Mouse (Mus musculus) myocyte (in vitro differentiated cells): Measurements from ENCODE around the gene Dnaja1. TPM values are rescaled to one million over a fixed set of nuclear protein-coding genes. Genes with fewer than 3 reads are reported as not detected.

Experiments
- H3K27me3 ChIP-seq: one replicate; pipeline ENCODE4 v1.6.1; 2011; ENCODE audit not compliant: control insufficient read depth, insufficient read depth, insufficient read length
- H3K36me3 ChIP-seq: one replicate; pipeline ENCODE4 v1.6.1; 2011; ENCODE audit not compliant: control insufficient read depth, insufficient read depth
- H3K4me2 ChIP-seq: one replicate; pipeline ENCODE4 v1.6.1; 2011; ENCODE audit warnings: low read depth, control low read depth
- H3K4me3 ChIP-seq: one replicate; pipeline ENCODE4 v1.5.1; 2011; ENCODE audit warnings: mild to moderate bottlenecking, control low read depth, moderate library complexity
- H3K79me2 ChIP-seq: one replicate; pipeline ENCODE4 v1.6.1; 2011; ENCODE audit not compliant: control insufficient read depth, insufficient read depth
- H3ac ChIP-seq: one replicate; pipeline ENCODE4 v1.6.1; 2011; ENCODE audit not compliant: control insufficient read depth, insufficient read length
- CEBPB ChIP-seq: IDR thresholded peaks from 2 replicates; pipeline ENCODE4 v1.6.1; 2011; ENCODE audit warnings: mild to moderate bottlenecking, moderate library complexity; ENCODE audit not compliant: poor library complexity, insufficient read depth, severe bottlenecking
- E2F4 ChIP-seq: IDR thresholded peaks from one replicate; pipeline ENCODE4 v1.6.1; 2011; ENCODE audit warnings: mild to moderate bottlenecking, control low read depth, moderate library complexity; ENCODE audit not compliant: insufficient read depth
- MAX ChIP-seq: IDR thresholded peaks from one replicate; pipeline ENCODE4 v1.6.1; 2011; ENCODE audit warnings: low read depth, mild to moderate bottlenecking, control low read depth
- MYOD1 ChIP-seq, 3 experiments: IDR thresholded peaks; one replicate each; pipeline ENCODE4 v1.6.1; 2011; ENCODE audit warnings: control low read depth in 2 of 3, low read depth in 2 of 3, mild to moderate bottlenecking in 2 of 3, moderate library complexity in 1 of 3; ENCODE audit not compliant: insufficient read length in 2 of 3, control insufficient read depth in 1 of 3
- MYOG ChIP-seq, 3 experiments: IDR thresholded peaks; one replicate each; pipeline ENCODE4 v1.6.1; 2011; ENCODE audit warnings: control low read depth in 2 of 3, low read depth in 2 of 3, mild to moderate bottlenecking in 2 of 3; ENCODE audit not compliant: insufficient read length in 2 of 3, control insufficient read depth in 1 of 3, insufficient read depth in 1 of 3
- POLR2A ChIP-seq: IDR thresholded peaks from one replicate; pipeline ENCODE4 v1.6.1; 2011; ENCODE audit warnings: low read depth, mild to moderate bottlenecking, control low read depth, moderate library complexity; ENCODE audit not compliant: insufficient read length
- POLR2AphosphoS2 ChIP-seq: IDR thresholded peaks from one replicate; pipeline ENCODE4 v1.6.1; 2011; ENCODE audit warnings: low read depth, control low read depth; ENCODE audit not compliant: insufficient read length
- REST ChIP-seq: IDR thresholded peaks from one replicate; pipeline ENCODE4 v1.6.1; 2011; ENCODE audit warnings: mild to moderate bottlenecking, control low read depth, moderate library complexity; ENCODE audit not compliant: insufficient read depth, insufficient read length
- SRF ChIP-seq: IDR thresholded peaks from one replicate; pipeline ENCODE4 v1.6.1; 2011; ENCODE audit warnings: low read depth; ENCODE audit not compliant: control insufficient read depth, insufficient read length
- TCF12 ChIP-seq: IDR thresholded peaks from one replicate; pipeline ENCODE4 v1.6.1; 2011; ENCODE audit warnings: mild to moderate bottlenecking, control low read depth; ENCODE audit not compliant: poor library complexity, insufficient read depth, severe bottlenecking
- TCF3 ChIP-seq: IDR thresholded peaks from one replicate; pipeline ENCODE4 v1.6.1; 2011; ENCODE audit warnings: low read depth, control low read depth; ENCODE audit not compliant: insufficient read length
- USF1 ChIP-seq: IDR thresholded peaks from one replicate; pipeline ENCODE4 v1.6.1; 2011; ENCODE audit warnings: low read depth, mild to moderate bottlenecking, control low read depth, moderate library complexity
- polyA plus RNA-seq: library from polyadenylated mRNA; unstranded; fragments of >200 nt; fragmentation: generic; extraction: Trizol; gene quantifications from one replicate; pipeline ENCODE4 v1.2.1, GENCODE M21; 2012; ENCODE audit warnings: missing spikeins

Dnaja1 gene
- polyA plus RNA-seq, 1 experiment = 68.3 TPM

DNA sequence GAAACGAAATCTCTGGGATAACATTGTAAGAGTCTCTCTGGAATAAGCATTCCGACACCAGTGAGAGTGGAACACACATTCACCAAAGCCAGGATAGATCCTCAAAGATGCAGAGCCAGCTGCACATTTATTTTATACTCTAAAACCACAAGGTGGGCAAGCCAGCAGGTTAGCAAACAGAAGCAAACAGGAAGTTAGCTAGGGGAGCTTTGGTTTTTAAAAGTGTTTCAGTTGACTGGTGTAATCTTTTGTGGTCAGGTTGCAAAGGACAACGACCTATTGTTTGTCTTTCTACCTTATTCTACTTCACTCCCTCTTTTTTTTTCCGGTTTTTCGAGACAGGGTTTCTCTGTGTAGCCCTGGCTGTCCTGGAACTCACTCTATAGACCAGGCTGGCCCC lies 37.9 kb downstream of the Dnaja1 start:
- H3K4me2 ChIP-seq = no peak overlapping the region
- no peak overlapping the region for H3ac ChIP-seq
- H3K4me3 ChIP-seq = no peak overlapping the region
- peaks cover 8% of the 10 kb centered on the region for H3K36me3 ChIP-seq
- no peak for TF ChIP-seq SRF
- no peak for TF ChIP-seq MAX
- H3K27me3 ChIP-seq = peaks cover 24% of the 10 kb centered on the region
- peaks cover 24% of the 10 kb centered on the region for H3K79me2 ChIP-seq

DNA sequence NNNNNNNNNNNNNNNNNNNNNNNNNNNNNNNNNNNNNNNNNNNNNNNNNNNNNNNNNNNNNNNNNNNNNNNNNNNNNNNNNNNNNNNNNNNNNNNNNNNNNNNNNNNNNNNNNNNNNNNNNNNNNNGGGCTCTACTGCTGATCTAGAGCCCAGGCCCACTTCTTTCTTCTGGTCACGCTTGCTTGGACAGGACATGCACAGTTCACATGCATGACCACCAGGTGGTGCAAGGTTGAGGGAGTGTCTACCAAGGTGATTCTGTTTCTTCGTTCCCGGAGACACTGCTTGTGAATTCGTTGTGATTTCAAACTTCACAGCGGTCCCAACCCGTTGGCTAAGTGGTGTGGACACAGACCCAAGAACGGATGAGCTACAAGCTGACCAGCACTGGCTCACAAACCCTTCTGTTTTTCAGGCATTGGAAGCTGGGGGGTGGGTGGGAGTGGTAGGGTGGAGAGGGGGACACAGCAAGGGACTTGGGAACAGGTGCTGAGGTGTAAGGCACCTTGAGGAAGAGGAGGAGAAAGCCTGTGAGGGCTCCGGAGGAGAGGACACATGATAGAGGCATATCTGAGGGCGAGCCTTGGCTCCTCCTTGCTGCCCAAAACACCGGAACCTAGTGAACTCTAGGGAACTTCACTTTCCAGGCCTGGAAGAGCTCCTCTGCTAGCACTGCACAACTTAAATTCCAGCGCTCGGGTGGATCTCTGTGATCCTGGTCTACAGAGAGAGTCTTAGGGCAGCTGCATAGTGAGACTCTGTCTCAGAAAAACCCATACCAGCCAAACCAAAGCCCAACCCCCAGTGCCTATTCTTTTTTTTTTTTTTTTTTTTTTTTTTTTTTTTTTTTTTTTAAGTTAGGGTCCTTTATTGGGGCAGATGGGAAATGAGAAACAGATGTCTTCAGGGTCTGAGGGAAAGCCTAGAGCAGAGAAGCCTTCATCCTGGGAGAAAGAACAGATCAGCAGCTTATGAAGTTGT lies 52.6 kb downstream of the Dnaja1 start:
- Histone ChIP-seq H3ac (no peak overlapping the region), H3K36me3 (no peaks in the 10 kb centered on the region), H3K4me3 (no peak overlapping the region), H3K4me2 (peak overlapping the region; percentile 65), H3K27me3 (no peaks in the 10 kb centered on the region), H3K79me2 (no peaks in the 10 kb centered on the region)
- TF ChIP-seq POLR2A (no peak), SRF (no peak), MYOD1 (IDR thresholded peaks at IDR 0.05; ENCODE audit: control insufficient read depth in 1 of 3, insufficient read length in 2 of 3, low read depth in 2 of 3) (no peak), REST (no peak), USF1 (no peak), TCF12 (no peak), E2F4 (no peak), POLR2AphosphoS2 (no peak), MAX (no peak), MYOG (IDR thresholded peaks at IDR 0.05; ENCODE audit: control insufficient read depth in 1 of 3, insufficient read depth in 1 of 3, insufficient read length in 2 of 3, low read depth in 2 of 3) (no peak), CEBPB (no peak), TCF3 (no peak)

DNA sequence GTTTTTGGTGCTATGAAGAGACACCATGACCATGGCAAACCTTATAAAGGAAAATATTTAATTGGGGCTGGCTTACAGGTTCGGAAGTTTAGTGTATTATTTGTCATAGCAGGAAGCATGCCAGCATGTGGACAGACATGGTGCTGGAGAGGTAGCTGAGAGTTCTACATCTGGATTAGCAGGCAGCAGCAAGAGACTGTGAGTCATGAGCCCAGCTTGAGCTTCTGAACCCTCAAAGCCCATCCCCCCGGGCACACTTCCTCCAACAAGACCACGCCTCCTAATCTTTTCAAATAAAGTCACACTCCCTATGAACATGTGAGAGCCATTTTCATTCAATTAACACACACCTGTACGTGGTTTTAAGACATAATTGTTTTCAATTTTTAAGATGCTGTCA lies 54.5 kb downstream of the Dnaja1 start:
- peak overlapping the region; percentile 31 for H3K4me2 ChIP-seq
- H3K4me3 ChIP-seq = no peak overlapping the region
- no peak overlapping the region for H3ac ChIP-seq
- H3K36me3 ChIP-seq = no peaks in the 10 kb centered on the region
- H3K27me3 ChIP-seq = no peaks in the 10 kb centered on the region
- H3K79me2 ChIP-seq = no peaks in the 10 kb centered on the region
- TF ChIP-seq USF1 (no peak), MAX (no peak), POLR2AphosphoS2 (no peak), SRF (no peak), CEBPB (no peak)

DNA sequence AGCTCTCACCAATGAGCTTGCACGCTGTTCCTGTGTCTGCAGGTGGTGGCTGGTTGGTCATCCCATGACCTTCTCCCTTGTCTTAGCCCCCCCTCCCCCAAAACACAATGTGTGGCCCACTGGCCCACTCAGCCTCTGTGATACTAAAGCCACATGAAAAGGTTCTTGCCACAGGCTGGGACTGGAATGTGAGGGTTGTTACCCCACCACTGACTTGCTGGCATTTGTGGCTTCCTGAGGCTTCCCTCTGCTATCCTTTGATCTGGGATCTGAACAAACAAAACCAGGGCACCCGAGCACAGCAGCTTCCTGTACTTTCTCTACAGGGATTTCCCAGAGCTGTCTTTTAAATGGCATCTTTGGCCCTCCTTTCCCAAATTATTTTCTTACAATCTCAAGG lies 55.2 kb downstream of the Dnaja1 start:
- Histone ChIP-seq H3K79me2 (no peaks in the 10 kb centered on the region), H3K27me3 (no peaks in the 10 kb centered on the region), H3K4me2 (peak overlapping the region; percentile 31), H3K4me3 (no peak overlapping the region), H3K36me3 (no peaks in the 10 kb centered on the region), H3ac (no peak overlapping the region)
- TF ChIP-seq CEBPB = peak; percentile 40; the same call in 1 of the 2 replicates
- TF ChIP-seq USF1 = no peak
- TF ChIP-seq MYOG (IDR thresholded peaks at IDR 0.05; ENCODE audit: control insufficient read depth in 1 of 3, insufficient read depth in 1 of 3, insufficient read length in 2 of 3, low read depth in 2 of 3) = peak in 1 of 3 experiments; percentile 53
- no peak for TF ChIP-seq POLR2AphosphoS2
- TF ChIP-seq E2F4 = no peak
- peak in 1 of 3 experiments; percentile 53 for TF ChIP-seq MYOD1 (IDR thresholded peaks at IDR 0.05; ENCODE audit: control insufficient read depth in 1 of 3, insufficient read length in 2 of 3, low read depth in 2 of 3)
- TF ChIP-seq SRF = no peak
- no peak for TF ChIP-seq REST

DNA sequence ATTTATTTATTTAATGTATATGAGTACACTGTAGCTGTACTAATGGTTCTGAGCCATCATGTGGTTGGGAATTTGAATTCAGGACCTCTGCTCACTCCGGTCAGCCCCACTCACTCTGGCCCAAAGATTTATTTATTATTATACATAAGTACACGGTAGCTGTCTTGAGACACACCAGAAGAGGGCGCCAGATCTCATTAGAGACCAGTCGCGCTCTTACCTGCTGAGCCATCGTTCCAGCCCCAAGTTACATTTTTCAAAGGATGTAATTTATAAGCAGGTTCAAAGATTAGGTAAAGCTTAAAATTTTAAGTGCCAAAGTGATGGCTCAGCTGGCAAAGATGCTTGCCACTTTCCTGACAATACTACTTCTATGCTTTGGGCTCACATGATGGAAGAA lies 56.7 kb downstream of the Dnaja1 start:
- no peaks in the 10 kb centered on the region for H3K27me3 ChIP-seq
- H3ac ChIP-seq = no peak overlapping the region
- no peaks in the 10 kb centered on the region for H3K79me2 ChIP-seq
- no peak overlapping the region for H3K4me3 ChIP-seq
- no peaks in the 10 kb centered on the region for H3K36me3 ChIP-seq
- TF ChIP-seq MYOD1 (IDR thresholded peaks at IDR 0.05; ENCODE audit: control insufficient read depth in 1 of 3, insufficient read length in 2 of 3, low read depth in 2 of 3) (no peak), REST (no peak), TCF12 (no peak), SRF (no peak), POLR2AphosphoS2 (no peak)
- H3K4me2 ChIP-seq = no peak overlapping the region
